Mouse (Mus musculus) lung, adult 2 months (tissue): ENCODE data around the gene Mrpl43.

Experiments used
- CTCF ChIP-seq: fragments of 200-500 bp; IDR thresholded peaks from 2 replicates; pipeline ENCODE4 v1.5.1; 2011; ENCODE audit warnings: mild to moderate bottlenecking, low read length, control low read depth; ENCODE audit not compliant: insufficient read depth
- POLR2A ChIP-seq: fragments of 200-500 bp; IDR thresholded peaks from 2 replicates; pipeline ENCODE4 v1.6.1; 2011; ENCODE audit warnings: low read depth, mild to moderate bottlenecking, control low read depth, low read length, borderline replicate concordance; ENCODE audit errors: extremely low read depth

DNA sequence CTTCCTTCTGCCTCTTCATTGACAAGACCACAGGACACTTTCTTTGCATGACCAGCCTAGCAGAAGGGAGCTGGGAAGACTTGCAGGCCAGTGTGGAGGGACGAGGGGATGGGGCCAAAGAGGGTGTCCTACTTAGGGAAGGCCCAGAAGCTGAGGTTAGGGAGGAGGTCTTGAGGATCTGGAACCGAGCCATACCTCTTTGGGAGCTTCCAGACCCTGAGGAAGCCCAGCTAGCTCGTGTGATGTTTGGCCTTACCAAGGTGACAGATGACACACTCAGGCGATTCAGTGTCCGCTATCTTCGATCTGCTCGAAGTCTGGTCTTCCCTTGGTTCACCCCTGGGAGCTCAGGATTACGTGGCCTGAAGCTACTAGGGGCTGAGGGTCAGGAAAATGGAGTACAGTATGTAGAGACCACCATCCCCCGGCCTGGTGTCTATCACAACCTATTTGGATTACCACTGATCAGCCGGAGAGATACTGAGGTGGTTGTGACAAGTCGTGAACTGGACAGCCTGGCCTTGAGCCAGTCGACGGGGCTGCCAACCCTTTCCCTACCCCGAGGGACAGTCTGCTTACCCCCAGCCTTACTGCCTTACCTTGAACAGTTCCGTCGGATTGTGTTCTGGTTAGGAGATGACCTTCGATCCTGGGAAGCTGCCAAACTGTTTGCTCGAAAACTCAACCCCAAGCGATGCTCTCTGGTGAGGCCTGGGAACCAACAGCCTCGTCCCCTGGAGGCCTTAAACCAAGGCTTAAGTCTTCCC lies 1.4 kb upstream of the Mrpl43 start:
- TF ChIP-seq POLR2A = no peak
- no peak for TF ChIP-seq CTCF
